Mouse (Mus musculus): ENCODE measurements around the gene Tmem86b. TPM values are rescaled to one million over a fixed set of nuclear protein-coding genes. Genes with fewer than 3 reads are reported as not detected.

Tmem86b gene
- polyA plus RNA-seq, 1 experiment from 2014 or later, result 0.91 TPM

GRCm38 (mm10) chr7:4658128-4658907 lies 27.1 kb upstream of the Tmem86b start:
- peak; percentile 42 for ATAC-seq
- peaks cover 14% of the 10 kb centered on the region; the same call in 1 of the 2 replicates for H3K4me1 ChIP-seq (ENCODE audit: insufficient read depth, low read depth, low read length)
- peak overlapping the region; percentile 92 for H3K27ac ChIP-seq (ENCODE audit: low read length)
- H3K9ac ChIP-seq (replicated peaks; ENCODE audit: low read depth), result peak overlapping the region; percentile 82
- DNase-seq (ENCODE audit: low spot score), result peak; percentile 48
- no peaks in the 10 kb centered on the region for H3K9me3 ChIP-seq (ENCODE audit: low read length)
- H3K4me2 ChIP-seq (replicated peaks; ENCODE audit: low read depth, low read length), result peak overlapping the region; percentile 69
- WGBS, result under 1% methylated on average over 53 of the region's 78 CpGs
- H3K36me3 ChIP-seq (ENCODE audit: insufficient read depth, low read length), result no peaks in the 10 kb centered on the region
- peak overlapping the region; percentile 75 for H3K4me3 ChIP-seq (ENCODE audit: low read depth, low read length)
- no peaks in the 10 kb centered on the region for H3K27me3 ChIP-seq (replicated peaks; ENCODE audit: insufficient read depth, low read length)
- TF ChIP-seq CTCF (IDR thresholded peaks at IDR 0.05) (no peak), EP300 (IDR thresholded peaks at IDR 0.05) (no peak)

- Histone ChIP-seq H3K4me3 (ENCODE audit: low read depth, low read length) (peak overlapping the region; percentile 75), H3K27ac (ENCODE audit: low read length) (peak overlapping the region; percentile 92), H3K4me2 (replicated peaks; ENCODE audit: low read depth, low read length) (peak overlapping the region; percentile 69), H3K9ac (replicated peaks; ENCODE audit: low read depth) (peak overlapping the region; percentile 82), H3K9me3 (ENCODE audit: low read length) (no peaks in the 10 kb centered on the region), H3K4me1 (ENCODE audit: insufficient read depth, low read depth, low read length) (peaks cover 14% of the 10 kb centered on the region; the same call in 1 of the 2 replicates), H3K27me3 (replicated peaks; ENCODE audit: insufficient read depth, low read length) (no peaks in the 10 kb centered on the region), H3K36me3 (ENCODE audit: insufficient read depth, low read length) (no peaks in the 10 kb centered on the region)
- WGBS, result 25% methylated on average over 9 of the region's 9 CpGs
- ATAC-seq, result peak; percentile 10
- no peak for TF ChIP-seq CTCF (IDR thresholded peaks at IDR 0.05)
- no peak for TF ChIP-seq EP300 (IDR thresholded peaks at IDR 0.05)
- peak; percentile 35 for DNase-seq (ENCODE audit: low spot score)
Observed at GRCm38 (mm10) chr7:4657521-4658127, 26.4 kb upstream of the Tmem86b start.

- TF ChIP-seq EP300 (IDR thresholded peaks at IDR 0.05) (no peak), CTCF (IDR thresholded peaks at IDR 0.05) (no peak)
Observed at GRCm38 (mm10) chr7:4656818-4657217, 25.6 kb upstream of the Tmem86b start.

GRCm38 (mm10) chr7:4655916-4656315 lies 24.7 kb upstream of the Tmem86b start:
- Histone ChIP-seq H3K27me3 (replicated peaks; ENCODE audit: insufficient read depth, low read length) (no peaks in the 10 kb centered on the region), H3K27ac (ENCODE audit: low read length) (no peak overlapping the region), H3K4me1 (ENCODE audit: insufficient read depth, low read depth, low read length) (peaks cover 19% of the 10 kb centered on the region; the same call in 1 of the 2 replicates), H3K4me3 (ENCODE audit: low read depth, low read length) (no peak overlapping the region), H3K9me3 (ENCODE audit: low read length) (no peaks in the 10 kb centered on the region), H3K9ac (replicated peaks; ENCODE audit: low read depth) (no peak overlapping the region), H3K36me3 (ENCODE audit: insufficient read depth, low read length) (no peaks in the 10 kb centered on the region), H3K4me2 (replicated peaks; ENCODE audit: low read depth, low read length) (no peak overlapping the region)
- WGBS, result 60% methylated on average over 1 of the region's 1 CpGs
- TF ChIP-seq EP300 (IDR thresholded peaks at IDR 0.05), result no peak
- no peak for TF ChIP-seq CTCF (IDR thresholded peaks at IDR 0.05)
- ATAC-seq, result no peak
- DNase-seq (ENCODE audit: low spot score), result no peak

More at GRCm38 (mm10) chr7:4656818-4657217, 25.6 kb upstream of the Tmem86b start:
- Histone ChIP-seq H3K9ac (replicated peaks; ENCODE audit: low read depth) (no peak overlapping the region), H3K36me3 (ENCODE audit: insufficient read depth, low read length) (no peaks in the 10 kb centered on the region), H3K4me1 (ENCODE audit: insufficient read depth, low read depth, low read length) (peaks cover 19% of the 10 kb centered on the region; the same call in 1 of the 2 replicates), H3K27ac (ENCODE audit: low read length) (no peak overlapping the region), H3K27me3 (replicated peaks; ENCODE audit: insufficient read depth, low read length) (no peaks in the 10 kb centered on the region), H3K4me2 (replicated peaks; ENCODE audit: low read depth, low read length) (peak overlapping the region; percentile 69), H3K4me3 (ENCODE audit: low read depth, low read length) (0 out of 2 replicates have a peak overlapping the region, but pooled peaks have one; percentile 75), H3K9me3 (ENCODE audit: low read length) (no peaks in the 10 kb centered on the region)
- DNase-seq (ENCODE audit: low spot score) (no peak), ATAC-seq (no peak)
- 24% methylated on average over 1 of the region's 1 CpGs for WGBS

- WGBS, result 77% methylated on average over 4 of the region's 4 CpGs
Observed at GRCm38 (mm10) chr7:4655393-4655792, 24.2 kb upstream of the Tmem86b start.

GRCm38 (mm10) chr7:4654221-4654620 lies 23.0 kb upstream of the Tmem86b start:
- Histone ChIP-seq H3K36me3 (ENCODE audit: insufficient read depth, low read length) (no peaks in the 10 kb centered on the region), H3K9me3 (ENCODE audit: low read length) (no peaks in the 10 kb centered on the region), H3K9ac (replicated peaks; ENCODE audit: low read depth) (no peak overlapping the region; the same call in 1 of the 2 replicates), H3K4me2 (replicated peaks; ENCODE audit: low read depth, low read length) (0 out of 2 replicates have a peak overlapping the region, but pooled peaks have one; percentile 11), H3K27ac (ENCODE audit: low read length) (peak overlapping the region; percentile 54), H3K27me3 (replicated peaks; ENCODE audit: insufficient read depth, low read length) (no peaks in the 10 kb centered on the region), H3K4me3 (ENCODE audit: low read depth, low read length) (no peak overlapping the region), H3K4me1 (ENCODE audit: insufficient read depth, low read depth, low read length) (peaks cover 19% of the 10 kb centered on the region; the same call in 1 of the 2 replicates)
- WGBS, result 70% methylated on average over 2 of the region's 2 CpGs
- no peak for ATAC-seq
- DNase-seq (ENCODE audit: low spot score), result no peak
- TF ChIP-seq CTCF (IDR thresholded peaks at IDR 0.05), result no peak
- TF ChIP-seq EP300 (IDR thresholded peaks at IDR 0.05), result no peak

More at GRCm38 (mm10) chr7:4655393-4655792, 24.2 kb upstream of the Tmem86b start:
- no peaks in the 10 kb centered on the region for H3K36me3 ChIP-seq (ENCODE audit: insufficient read depth, low read length)
- H3K27me3 ChIP-seq (replicated peaks; ENCODE audit: insufficient read depth, low read length), result no peaks in the 10 kb centered on the region
- H3K9ac ChIP-seq (replicated peaks; ENCODE audit: low read depth), result no peak overlapping the region
- no peaks in the 10 kb centered on the region for H3K9me3 ChIP-seq (ENCODE audit: low read length)
- no peak overlapping the region for H3K27ac ChIP-seq (ENCODE audit: low read length)
- no peak for TF ChIP-seq EP300 (IDR thresholded peaks at IDR 0.05)
- TF ChIP-seq CTCF (IDR thresholded peaks at IDR 0.05), result no peak
- peaks cover 19% of the 10 kb centered on the region; the same call in 1 of the 2 replicates for H3K4me1 ChIP-seq (ENCODE audit: insufficient read depth, low read depth, low read length)
- H3K4me2 ChIP-seq (replicated peaks; ENCODE audit: low read depth, low read length), result no peak overlapping the region
- DNase-seq (ENCODE audit: low spot score) (no peak), ATAC-seq (no peak)
- no peak overlapping the region for H3K4me3 ChIP-seq (ENCODE audit: low read depth, low read length)

Data from lung, postnatal 0 days (tissue).